Mouse (Mus musculus) heart, postnatal 25 days (tissue): ENCODE measurements around the gene L1td1. TPM values are rescaled to one million over a fixed set of nuclear protein-coding genes. Genes with fewer than 3 reads are reported as not detected.
"Not testable (repeated sequence)": the region's sequence is repeated elsewhere in the genome, so short reads cannot be mapped to it uniquely, and the experiment has no call there.

ENCODE experiments used
- DNase-seq: peaks from one replicate; pipeline ENCODE4 v3.0.0; 2022; ENCODE audit warnings: low spot score
- intact Hi-C: fragments of 180-260 bp; cut with DNase I; formaldehyde crosslinking; loops from one replicate; pipeline ENCODE4 v1.15.1; 2025
- total RNA-seq, 2 experiments: library from RNA; stranded (reverse); gene quantifications; 2 replicates each; pipeline ENCODE4 v1.2.3; 2021

The L1td1 gene
- total RNA-seq = not detected

DNA sequence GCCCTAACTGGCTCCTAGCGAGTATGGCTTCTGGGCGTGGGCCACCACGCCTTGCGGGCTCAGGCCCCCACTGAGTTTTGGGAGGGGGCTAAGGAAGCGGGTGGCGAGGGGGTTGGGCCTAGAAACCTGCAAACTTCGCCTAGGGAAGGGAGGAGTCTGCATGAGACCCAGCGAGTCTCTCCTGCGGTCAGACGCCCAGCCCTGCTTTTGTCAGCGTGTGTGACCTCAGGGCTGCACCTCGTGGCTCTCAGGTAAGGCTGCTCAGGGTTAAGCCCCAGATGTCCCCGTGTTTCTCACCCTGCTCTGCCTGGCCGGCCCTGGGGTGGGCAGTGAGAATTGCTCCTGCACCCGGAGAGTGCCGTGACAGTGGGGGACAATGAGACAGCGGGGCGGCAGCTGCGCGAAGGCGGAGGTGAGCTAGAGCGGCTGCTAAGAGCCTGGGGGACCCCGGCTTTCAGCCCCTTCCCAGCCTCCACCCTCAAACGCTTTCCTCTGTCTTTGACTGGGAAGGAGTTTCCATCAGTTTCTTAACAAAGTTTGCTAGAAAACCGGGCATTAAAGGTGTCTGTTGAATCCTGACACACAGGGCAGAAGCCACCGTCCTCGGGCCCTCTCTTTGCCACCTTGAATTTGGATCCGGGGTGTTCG is at the start of gene L1td1:
TSS of gene L1td1 (plus strand) at position 145 of the 648 bp plus-strand sequence.
- no peak for DNase-seq

DNA sequence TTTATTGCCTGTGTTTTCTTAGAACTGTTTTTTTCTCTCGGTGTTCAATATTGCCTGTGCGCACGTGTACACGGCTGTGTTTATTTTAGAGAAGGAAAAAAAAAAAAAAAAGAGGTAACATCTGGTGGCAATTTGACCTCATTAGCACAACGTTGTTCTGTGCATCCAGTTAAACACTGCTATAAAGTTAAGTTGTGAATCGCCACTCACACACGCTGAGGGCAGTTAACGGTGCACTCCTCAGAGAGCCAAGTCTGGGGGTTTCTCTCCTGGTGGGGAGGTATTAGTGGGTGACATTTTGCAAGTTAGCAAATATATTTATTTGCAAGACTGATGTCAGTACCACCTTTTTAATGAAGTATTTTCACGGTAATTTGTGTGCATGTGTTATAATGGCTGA is 49.0 kb upstream of the L1td1 start:
- DNase-seq = no peak
- intact Hi-C loops = no loop called here

More for the DNA sequence above, at the start of gene L1td1:
- intact Hi-C loops = no loop called here

DNA sequence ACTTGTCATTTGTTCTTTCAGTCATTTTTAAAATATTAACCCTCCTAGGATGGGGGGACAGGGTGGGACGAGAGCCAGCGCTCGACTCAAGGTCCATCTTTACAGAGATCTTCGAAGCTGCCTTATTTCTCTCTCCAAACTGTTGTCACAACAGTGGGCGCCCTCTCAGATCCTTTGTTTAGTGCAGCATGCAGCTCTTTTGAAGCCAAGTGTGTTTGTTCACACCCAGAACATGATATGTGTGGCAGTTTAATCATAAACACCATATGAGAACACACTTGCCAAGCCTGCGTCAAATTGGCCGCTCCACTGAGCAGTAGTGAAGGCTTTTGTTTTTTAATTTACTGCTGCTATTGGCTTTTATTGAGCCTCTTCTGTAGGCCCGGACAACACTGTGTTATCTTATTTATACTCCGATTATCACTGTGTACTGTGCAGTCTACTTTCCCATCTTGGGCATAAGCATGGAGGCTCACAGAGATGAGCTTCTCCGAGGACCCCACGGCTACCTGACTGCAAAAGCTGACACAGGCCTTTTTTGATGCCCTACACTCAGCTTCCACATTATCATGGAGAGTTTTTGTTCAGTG is 39.8 kb upstream of the L1td1 start:
- no peak for DNase-seq
- intact Hi-C loops = no loop called here

DNA sequence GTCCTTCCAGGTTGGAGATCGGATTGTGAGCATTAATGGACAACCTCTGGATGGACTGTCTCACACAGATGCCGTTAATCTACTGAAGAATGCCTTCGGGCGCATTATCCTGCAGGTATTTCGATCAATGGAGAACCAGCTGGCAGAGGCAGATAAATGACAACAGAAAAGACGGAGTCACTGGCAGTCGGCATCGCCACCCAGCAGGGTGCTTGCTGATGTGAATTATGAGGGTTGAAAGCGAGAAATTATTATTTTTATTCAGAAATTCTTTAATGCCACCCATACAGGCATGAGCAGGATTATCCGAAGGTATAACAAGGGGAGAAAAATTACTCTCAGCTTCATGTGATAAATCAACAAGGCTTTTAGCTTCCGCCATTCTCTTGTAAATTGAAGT is 38.4 kb upstream of the L1td1 start:
- intact Hi-C loops = no loop called here
- DNase-seq = no peak

DNA sequence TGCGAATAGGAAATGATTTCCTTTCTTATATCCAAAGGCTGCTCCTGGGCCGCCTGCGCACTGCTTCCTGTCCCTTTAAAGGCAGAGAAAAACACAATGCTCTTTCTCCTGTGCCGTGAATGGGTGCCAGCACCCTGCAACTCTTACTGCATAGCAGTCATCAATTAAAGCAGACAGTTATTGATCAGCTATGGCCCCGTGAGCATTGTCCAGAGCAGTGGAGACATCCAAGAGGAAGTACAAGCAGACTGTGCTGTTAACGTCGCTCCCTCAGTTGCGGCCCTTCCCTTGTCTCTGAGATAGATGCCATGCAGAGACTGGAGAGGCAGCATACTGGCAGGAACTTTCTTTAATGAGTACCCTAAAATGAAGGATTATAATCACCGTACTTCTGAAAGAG is 38.0 kb upstream of the L1td1 start:
- intact Hi-C loops = no loop called here

DNA sequence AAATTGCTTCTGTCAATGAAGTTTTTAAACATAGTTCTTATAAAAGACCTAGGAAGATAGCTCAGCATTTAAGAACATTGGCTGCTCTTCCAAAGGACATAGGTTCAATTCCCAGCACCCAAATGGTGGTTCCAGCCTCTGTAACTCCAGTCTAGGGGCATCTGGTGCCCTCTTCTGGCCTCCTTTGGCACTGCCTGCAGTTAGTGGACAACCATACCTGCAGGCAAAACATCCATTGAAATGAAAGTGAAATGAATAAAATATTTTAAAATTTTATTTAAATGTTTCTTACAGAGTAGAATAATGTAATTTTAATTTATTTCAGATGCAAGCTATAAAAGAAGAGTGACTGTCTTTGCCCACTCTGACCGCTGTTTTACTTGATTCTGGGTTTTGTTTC is 36.5 kb upstream of the L1td1 start:
- intact Hi-C loops = no loop called here
- DNase-seq = no peak

More for the DNA sequence above, 38.0 kb upstream of the L1td1 start:
- DNase-seq = no peak

DNA sequence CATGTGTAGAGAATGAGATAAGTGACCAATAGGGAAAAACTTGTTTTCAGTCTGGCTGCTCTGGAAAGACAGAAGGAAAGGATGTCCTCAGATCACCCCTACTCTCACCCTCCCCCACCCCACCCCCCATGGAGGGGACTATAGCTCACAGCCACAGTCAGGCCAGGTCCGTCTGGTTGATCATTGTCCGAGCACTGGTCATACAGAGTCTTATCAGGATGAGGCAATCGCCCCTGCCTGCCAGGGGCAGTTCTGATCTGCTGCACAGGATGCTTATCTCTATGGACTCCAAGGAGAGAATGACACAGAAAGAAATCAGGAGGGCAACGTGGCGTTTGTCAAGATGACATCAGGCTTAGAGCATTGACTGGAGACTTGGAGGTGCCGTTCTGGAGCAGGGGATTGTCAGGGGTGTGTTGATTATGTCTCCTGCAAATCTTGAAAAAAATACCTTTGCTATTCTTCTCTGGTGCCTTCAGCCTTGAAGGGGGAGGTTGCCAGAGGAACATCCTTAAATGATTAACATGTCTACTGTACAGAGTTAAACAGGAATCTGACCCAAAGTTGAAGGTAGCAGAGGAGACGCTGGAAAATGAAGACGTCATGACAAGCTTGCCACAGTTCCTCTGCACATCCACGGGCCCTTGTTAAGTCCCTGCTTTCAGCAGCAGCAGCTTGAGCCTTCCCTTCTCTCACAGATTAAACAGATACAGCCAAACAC is 32.9 kb upstream of the L1td1 start:
- no peak for DNase-seq
- intact Hi-C loops = no loop called here

DNA sequence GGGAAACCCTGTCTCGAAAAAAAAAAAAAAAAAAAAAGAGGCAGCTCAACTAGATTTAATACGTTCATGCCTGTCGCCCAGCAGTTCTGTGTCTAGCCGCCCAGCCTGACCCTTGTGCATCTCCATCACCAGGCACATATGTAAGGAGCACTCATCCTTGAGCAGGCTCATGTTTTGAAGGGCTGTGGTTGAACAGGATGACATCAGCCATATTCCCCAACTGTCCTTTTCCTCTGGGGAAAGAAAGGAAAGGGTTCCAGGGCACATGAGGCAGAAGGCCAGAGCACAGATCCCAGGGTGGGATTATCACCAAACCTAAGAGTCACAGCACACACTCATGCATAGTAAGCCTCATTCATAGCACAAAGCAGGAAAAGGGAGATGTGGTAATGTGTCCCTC is 28.6 kb upstream of the L1td1 start:
- no peak for DNase-seq
- intact Hi-C loops = no loop called here

DNA sequence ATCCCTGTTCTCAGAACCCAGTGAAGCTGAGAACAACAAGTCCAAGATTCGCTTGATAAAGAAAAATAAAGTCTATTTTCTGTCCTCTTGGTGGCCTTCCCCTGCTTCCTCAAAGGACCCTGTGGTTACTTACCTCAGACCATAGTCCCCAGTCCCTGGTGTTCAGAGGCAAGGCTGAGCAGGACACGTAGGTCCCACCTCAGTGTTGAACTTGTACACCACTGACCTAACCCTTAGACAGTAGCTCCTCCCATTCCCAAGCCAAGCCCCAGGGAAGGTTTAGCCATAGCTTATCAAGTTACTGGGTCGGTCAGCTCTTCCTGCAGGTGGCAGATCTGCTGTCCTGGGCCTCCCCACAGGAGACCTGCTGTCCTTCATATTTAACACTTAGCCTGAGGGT is 27.6 kb upstream of the L1td1 start:
- DNase-seq = no peak
- intact Hi-C loops = no loop called here

DNA sequence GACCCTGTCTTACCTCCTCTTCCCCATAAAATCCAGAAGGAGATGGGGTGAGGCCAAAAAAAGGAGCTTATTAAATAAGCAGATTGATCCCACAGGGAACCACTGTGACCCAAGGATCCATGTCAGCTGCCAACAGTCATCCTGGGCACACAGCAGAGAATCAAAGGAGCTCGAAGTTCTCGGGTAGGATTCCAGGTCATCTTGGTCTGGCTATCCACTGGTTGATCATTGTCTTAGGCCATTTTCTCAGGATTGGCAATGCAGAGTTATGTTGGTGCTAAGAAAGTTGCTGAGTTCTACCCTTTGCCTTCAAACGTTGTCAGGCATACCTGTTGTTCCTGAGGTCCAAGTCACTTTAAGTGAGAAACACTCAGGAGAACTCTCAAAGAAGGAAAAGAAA is 26.4 kb upstream of the L1td1 start:
- DNase-seq = no peak
- intact Hi-C loops = no loop called here

DNA sequence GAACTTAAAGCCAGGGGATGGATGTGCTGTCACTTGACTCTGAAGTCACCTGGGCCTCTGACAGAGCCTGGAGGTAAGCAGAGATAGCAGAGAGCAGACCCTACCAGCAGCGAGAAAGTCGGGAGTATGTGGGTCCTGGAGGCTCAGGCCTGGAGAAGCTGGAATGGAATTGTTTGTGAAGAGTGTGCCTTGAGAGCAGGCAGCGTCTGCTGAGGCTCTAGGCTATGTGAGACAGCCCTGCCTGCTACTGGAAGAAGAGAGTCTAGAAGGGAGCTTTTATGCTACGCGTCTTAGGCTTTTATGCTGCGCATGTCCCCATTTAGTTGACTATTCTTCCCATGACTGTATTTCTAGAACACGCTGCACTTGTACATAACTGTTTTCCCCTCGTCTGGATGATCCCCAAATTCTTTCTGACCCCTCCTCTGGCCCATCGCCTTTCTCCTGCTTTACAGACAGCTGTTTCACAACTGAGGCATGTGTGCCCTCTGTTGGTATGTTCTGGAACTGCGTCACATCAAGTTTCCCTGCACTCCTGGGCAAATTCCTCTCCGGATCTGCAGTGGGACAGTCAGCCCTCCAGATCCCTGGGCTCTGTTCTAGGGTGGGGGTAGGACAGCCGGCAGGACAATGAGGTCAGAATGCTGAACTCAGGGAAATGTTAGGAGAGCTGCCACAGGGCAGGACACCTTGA is 24.2 kb upstream of the L1td1 start:
- intact Hi-C loops = loop anchor here (1.0 kb wide), 1 partner anchor 157 kb away; no protein-coding TSS in a partner anchor
- no peak for DNase-seq

DNA sequence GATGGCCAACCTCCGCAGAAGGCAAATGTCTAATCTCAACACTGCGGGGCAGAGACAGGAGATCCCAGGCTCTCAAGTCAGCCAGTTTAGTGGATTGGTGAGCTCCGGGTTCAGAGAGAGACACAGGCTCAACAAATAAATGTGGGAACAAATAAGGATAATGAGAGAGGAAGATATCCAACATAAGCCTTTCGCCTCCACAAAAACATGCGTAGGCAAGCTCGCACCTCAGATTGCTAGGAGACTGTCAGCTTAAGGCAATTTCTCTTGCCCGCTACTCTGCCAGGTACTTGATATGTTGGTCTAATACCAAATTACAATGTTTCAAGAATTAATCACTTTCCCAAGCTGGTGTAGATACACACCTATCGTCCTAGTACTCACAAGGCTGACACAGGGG is 15.6 kb upstream of the L1td1 start:
- intact Hi-C loops = no loop called here
- no peak for DNase-seq

DNA sequence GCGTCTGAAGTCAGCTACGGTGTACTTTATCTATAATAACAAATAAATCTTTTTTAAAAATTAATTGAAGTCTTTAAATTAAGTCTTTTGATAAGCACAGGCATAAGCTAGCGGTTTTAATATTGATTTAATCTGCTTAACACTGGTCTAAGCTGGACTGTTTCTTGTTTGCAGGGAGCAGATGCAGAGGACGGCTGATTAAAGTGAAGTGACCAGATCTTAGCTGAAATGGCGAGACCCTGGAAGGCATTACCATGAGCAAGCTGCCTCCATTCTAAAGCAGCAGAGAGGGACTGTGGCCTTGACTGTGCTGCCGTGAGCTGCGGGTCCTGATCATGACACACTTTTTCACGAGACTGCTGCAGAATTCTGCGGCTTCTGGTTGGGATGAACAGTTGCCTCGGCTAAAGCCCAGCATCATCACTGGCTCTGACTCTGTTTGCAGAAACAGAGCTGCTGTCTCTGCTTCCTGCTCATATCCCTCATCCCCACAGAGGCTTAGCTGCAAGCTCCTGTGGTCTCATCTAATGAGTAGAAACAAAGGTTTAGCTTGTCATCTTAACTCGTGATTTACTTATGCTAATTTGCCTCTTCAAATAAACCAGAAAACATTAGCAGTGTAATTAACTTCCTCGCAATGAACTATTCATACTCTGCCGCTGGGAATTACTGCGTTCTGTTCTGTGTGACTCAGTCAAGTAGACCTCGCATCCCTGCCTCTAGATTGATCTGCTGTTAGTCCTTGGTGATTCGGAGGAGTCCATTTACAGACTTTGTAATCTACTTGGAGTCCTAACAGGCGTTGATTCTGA is 8.6 kb upstream of the L1td1 start:
- DNase-seq = no peak
- intact Hi-C loops = no loop called here

DNA sequence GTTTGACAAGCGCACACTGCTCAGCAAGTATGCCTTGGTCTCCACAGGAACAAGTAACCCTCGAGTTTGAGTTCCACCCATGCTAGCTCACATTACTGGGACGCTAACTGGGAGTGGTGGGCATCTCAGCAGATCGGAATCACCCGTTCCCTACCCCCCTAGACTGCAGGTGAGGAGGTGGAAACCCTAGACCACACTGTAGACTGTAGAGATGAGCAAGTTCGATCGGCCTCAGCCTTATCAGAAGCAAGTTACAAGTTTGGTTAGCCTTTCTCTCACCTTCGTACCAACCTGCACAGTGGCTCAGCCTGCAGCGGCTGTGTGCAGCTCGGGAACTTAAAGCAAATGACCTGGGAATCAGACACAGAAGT is 8.0 kb upstream of the L1td1 start:
- DNase-seq = no peak
- intact Hi-C loops = no loop called here

DNA sequence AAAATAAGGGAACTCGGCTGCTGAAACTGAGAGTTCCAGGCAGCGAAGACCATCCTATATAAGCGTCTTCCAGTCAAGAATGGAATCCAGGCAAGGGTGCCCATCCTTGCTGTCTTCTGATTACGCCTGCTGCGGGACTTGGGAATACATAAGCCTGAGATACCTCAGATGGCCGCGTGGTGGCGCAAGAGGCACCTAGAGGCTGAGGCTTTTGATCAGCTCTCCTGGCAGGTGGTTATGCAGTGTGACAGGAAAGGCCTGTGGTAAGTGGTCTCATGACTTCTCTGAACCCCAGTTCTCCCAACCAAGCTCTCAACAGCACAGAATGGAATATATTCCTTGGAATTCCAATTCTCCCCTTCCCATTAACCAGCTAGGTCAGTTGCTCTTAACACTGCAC is 4.1 kb upstream of the L1td1 start:
- no peak for DNase-seq
- intact Hi-C loops = loop anchor here (5.0 kb wide), 1 partner anchor 165 kb away; no protein-coding TSS in a partner anchor

DNA sequence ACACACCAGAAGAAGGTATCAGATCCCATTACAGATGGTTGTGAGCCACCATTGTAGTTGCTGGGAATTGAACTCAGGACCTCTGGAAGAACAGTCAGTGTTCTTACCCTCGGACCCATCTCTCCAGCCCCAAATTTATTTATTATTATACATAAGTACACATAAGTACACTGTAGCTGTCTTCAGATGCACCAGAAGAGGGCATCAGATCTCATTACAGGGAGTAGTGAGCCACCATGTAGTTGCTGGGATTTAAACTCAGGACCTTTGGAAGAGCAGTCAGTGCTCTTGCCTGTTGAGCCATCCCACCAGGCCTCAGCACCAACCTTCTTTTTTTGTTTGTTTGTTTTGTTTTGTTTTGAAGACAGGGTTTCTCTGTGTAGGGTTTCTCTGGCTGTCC is 1.9 kb upstream of the L1td1 start:
- DNase-seq = not testable (repeated sequence)
- intact Hi-C loops = loop anchor here (5.0 kb wide), 1 partner anchor 163 kb away; no protein-coding TSS in a partner anchor

DNA sequence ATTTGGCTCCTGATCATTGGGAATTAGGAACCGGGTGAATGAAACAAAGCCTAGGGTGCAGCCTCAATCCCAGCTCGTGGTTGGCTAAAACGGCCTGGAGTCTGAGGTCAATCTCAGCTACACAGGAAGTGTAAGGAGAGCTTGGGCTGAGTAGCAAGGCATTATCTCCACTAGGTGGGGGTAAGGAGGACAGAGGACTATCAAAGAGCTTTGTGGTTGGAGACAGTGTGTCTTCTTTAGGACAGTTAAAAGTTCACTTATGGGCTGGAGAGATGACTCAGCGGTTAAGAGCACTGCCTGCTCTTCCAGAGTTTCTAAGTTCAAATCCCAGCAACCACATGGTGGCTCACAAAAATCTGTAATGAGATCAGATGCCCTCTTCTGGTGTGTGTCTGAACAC is 1.1 kb upstream of the L1td1 start:
- intact Hi-C loops = no loop called here
- no peak for DNase-seq

DNA sequence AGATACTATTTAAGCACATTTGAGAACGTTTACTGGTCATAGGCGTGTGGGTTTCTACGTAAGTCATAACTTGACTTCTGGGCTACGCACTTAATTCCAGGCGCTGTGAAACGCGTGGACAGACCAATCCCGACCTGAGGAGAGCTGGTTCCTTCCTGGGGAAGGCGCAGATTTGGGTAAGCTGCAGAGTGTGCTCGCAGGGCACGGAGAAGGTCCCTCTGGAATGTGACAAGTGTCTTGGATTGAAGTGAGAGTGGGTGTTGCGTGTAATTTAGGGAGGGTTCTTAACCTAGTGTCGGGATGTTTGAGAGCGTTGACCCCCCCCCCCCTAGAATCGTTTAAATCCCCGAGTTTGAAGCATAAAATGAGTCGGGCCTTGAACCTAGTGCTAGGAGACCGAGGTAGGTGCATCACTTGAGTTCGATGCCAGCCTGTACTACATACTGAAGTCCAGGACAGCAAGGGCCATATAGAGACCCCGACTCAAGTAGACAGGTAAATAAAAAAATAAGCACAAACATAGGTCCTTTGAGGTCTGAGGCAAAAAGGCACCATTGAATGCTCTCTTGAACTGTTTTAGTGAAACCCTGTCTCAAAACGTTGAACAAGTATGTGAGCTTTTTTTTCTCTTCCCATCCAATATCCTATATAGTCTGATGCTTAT is 893 bp downstream of the L1td1 start:
- intact Hi-C loops = no loop called here
- DNase-seq = no peak

DNA sequence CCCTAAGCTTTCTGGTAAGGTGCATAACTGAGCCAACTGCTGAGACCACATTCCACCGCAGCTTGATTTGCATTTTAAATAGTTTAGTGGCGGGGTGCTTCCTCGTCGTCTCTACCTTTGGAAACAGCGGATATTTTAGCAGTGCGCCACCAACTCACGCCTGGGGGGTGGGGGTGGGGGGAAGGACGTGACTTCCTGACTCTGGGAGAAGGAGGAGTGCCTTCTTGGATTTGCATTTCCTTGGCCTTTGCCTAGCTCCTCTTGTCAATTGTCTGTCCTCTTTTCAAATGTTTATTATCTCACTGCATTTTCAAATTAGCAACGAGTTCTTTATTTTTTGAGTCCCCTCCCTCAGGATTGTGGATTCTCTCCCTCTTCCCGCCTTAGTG is 1.4 kb downstream of the L1td1 start:
- DNase-seq = no peak
- intact Hi-C loops = no loop called here

DNA sequence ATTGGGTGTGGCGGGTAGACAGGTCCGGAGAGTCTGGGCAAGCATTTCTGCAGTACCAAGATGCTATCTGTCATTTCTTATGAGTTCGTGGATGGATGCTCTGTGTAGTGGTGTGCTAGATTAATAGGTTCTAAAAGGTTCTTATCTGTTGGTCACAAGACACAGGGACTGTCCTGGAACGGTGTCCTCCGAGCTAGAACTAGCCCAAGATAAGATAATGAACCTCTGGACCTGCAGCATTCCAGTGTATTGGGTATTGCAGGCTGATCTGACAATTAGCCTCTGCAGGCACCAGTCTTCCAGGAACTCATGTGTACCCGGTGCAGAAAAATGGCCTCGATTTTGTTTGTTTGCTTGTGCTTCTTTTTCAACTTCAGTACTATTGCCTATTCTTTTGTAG is 2.2 kb downstream of the L1td1 start:
- intact Hi-C loops = no loop called here
- DNase-seq = no peak
